Mouse (Mus musculus): ENCODE results near the gene Scamp3.

Scamp3 gene

GRCm38 (mm10) chr3:89177242-89178106, at the start of gene Scamp3:
Gene Scamp3 (plus strand): TSS chr3:89177473.
- CTCF ChIA-PET = interaction anchor here (1.1 kb wide), 2 partner anchors 11 to 13 kb away, joined by 3 to 5 read pairs; no protein-coding TSS in a partner anchor

- CTCF ChIA-PET = interaction anchor here (0.6 kb wide), 1 partner anchor 868 kb away, joined by 5 read pairs; no protein-coding TSS in a partner anchor
Measured at GRCm38 (mm10) chr3:89129908-89130307, 47.4 kb upstream of the Scamp3 start.

GRCm38 (mm10) chr3:89131816-89132215, 45.5 kb upstream of the Scamp3 start:
- CTCF ChIA-PET = no interaction called here

- CTCF ChIA-PET = no interaction called here
Measured at GRCm38 (mm10) chr3:89132285-89133062, 44.8 kb upstream of the Scamp3 start.

- CTCF ChIA-PET = no interaction called here
Measured at GRCm38 (mm10) chr3:89133063-89133450, 44.2 kb upstream of the Scamp3 start.

GRCm38 (mm10) chr3:89133752-89134151, 43.5 kb upstream of the Scamp3 start:
- CTCF ChIA-PET = no interaction called here

- CTCF ChIA-PET = no interaction called here
Measured at GRCm38 (mm10) chr3:89135958-89136357, 41.3 kb upstream of the Scamp3 start, which contains the start of gene Pklr. Gene Pklr (plus strand): TSS chr3:89136142.

- CTCF ChIA-PET = no interaction called here
Measured at GRCm38 (mm10) chr3:89136365-89136764, 40.9 kb upstream of the Scamp3 start.

- CTCF ChIA-PET = no interaction called here
Measured at GRCm38 (mm10) chr3:89144821-89145220, 32.5 kb upstream of the Scamp3 start.

- CTCF ChIA-PET = no interaction called here
Measured at GRCm38 (mm10) chr3:89145566-89145965, 31.7 kb upstream of the Scamp3 start.

- CTCF ChIA-PET = no interaction called here
Measured at GRCm38 (mm10) chr3:89147101-89147978, 29.9 kb upstream of the Scamp3 start.

GRCm38 (mm10) chr3:89147979-89148311, 29.3 kb upstream of the Scamp3 start:
- CTCF ChIA-PET = no interaction called here

- CTCF ChIA-PET = no interaction called here
Measured at GRCm38 (mm10) chr3:89148567-89148966, 28.7 kb upstream of the Scamp3 start.

- CTCF ChIA-PET = interaction anchor here (0.6 kb wide), 1 partner anchor 52 kb away, joined by 4 read pairs; no protein-coding TSS in a partner anchor
Measured at GRCm38 (mm10) chr3:89152084-89152835, 25.0 kb upstream of the Scamp3 start.

GRCm38 (mm10) chr3:89156951-89157350, 20.3 kb upstream of the Scamp3 start:
- CTCF ChIA-PET = no interaction called here

- CTCF ChIA-PET = no interaction called here
Measured at GRCm38 (mm10) chr3:89158651-89159050, 18.6 kb upstream of the Scamp3 start.

GRCm38 (mm10) chr3:89159211-89159610, 18.1 kb upstream of the Scamp3 start:
- CTCF ChIA-PET = interaction anchor here (2.1 kb wide), 1 partner anchor 71 kb away, joined by 7 read pairs; no protein-coding TSS in a partner anchor

GRCm38 (mm10) chr3:89159616-89160344, 17.5 kb upstream of the Scamp3 start, which contains the start of gene Hcn3:
Gene Hcn3 (minus strand): TSS chr3:89160196.
- CTCF ChIA-PET = interaction anchor here (2.1 kb wide), 1 partner anchor 71 kb away, joined by 7 read pairs; no protein-coding TSS in a partner anchor

GRCm38 (mm10) chr3:89161207-89161606, 16.1 kb upstream of the Scamp3 start:
- CTCF ChIA-PET = interaction anchor here (2.1 kb wide), 1 partner anchor 73 kb away, joined by 7 read pairs; no protein-coding TSS in a partner anchor

GRCm38 (mm10) chr3:89161786-89162185, 15.5 kb upstream of the Scamp3 start:
- CTCF ChIA-PET = no interaction called here
